Mouse (Mus musculus) liver, adult 2 months (tissue): ENCODE measurements around the gene Hist1h2bb. TPM values are rescaled to one million over a fixed set of nuclear protein-coding genes. Genes with fewer than 3 reads are reported as not detected.
A peak's percentile ranks its signal among the peaks of the same experiment; 100 is the strongest.
"Not testable (repeated sequence)": the region's sequence is repeated elsewhere in the genome, so short reads cannot be mapped to it uniquely, and the experiment has no call there.

Source experiments
- DNase-seq: peaks from one replicate; pipeline ENCODE4 v3.0.0-alpha.2; 2011; ENCODE audit warnings: low read depth, low spot score; ENCODE audit errors: extremely low read depth
- H3K27ac ChIP-seq: fragments of 200-500 bp; replicated peaks from 2 replicates; pipeline ENCODE4 v1.5.1; 2012; ENCODE audit warnings: low read depth, mild to moderate bottlenecking, control low read depth, inconsistent platforms, low read length; ENCODE audit not compliant: insufficient read depth
- H3K27me3 ChIP-seq: fragments of 200-500 bp; 2 replicates; pipeline ENCODE4 v1.6.1; 2012; ENCODE audit warnings: mild to moderate bottlenecking, moderate library complexity, low read length, inconsistent platforms; ENCODE audit not compliant: control insufficient read depth, insufficient read depth
- H3K36me3 ChIP-seq: fragments of 200-500 bp; 2 replicates; pipeline ENCODE4 v1.6.1; 2012; ENCODE audit warnings: low read length, inconsistent platforms; ENCODE audit not compliant: control insufficient read depth, insufficient read depth
- H3K4me1 ChIP-seq: fragments of 200-500 bp; 2 replicates; pipeline ENCODE4 v1.6.1; 2011; ENCODE audit warnings: low read length; ENCODE audit not compliant: control insufficient read depth, insufficient read depth
- H3K4me3 ChIP-seq: fragments of 200-500 bp; 2 replicates; pipeline ENCODE4 v1.5.1; 2011; ENCODE audit warnings: low read depth, mild to moderate bottlenecking, control low read depth, low read length, moderate library complexity; ENCODE audit not compliant: insufficient read depth
- H3K79me2 ChIP-seq: fragments of 200-500 bp; 2 replicates; pipeline ENCODE4 v1.6.1; 2012; ENCODE audit warnings: inconsistent platforms, mild to moderate bottlenecking, low read length, moderate library complexity; ENCODE audit not compliant: control insufficient read depth, insufficient read depth
- H3K9ac ChIP-seq: fragments of 200-500 bp; 2 replicates; pipeline ENCODE4 v1.6.1; 2012; ENCODE audit warnings: low read depth, mild to moderate bottlenecking, control low read depth, inconsistent platforms, low read length
- CTCF ChIP-seq: fragments of 200-500 bp; IDR thresholded peaks from 2 replicates; pipeline ENCODE4 v1.5.1; 2011; ENCODE audit warnings: low read depth, low read length, control low read depth
- POLR2A ChIP-seq: fragments of 200-500 bp; IDR thresholded peaks from 2 replicates; pipeline ENCODE4 v1.6.1; 2011; ENCODE audit warnings: low read length, control low read depth; ENCODE audit not compliant: insufficient read depth; ENCODE audit errors: extremely low read depth
- WGBS: fragments of 180-500 bp; shearing (Covaris S2); methylation state at CpG from one replicate; pipeline ENCODE4 v1.1.7; 2018; 5-methylcytosine and 5-hydroxymethylcytosine counted together
- polyA plus RNA-seq: library from polyadenylated mRNA; depleted of rRNA; stranded (reverse); fragments of >200 nt; gene quantifications from 2 replicates; pipeline ENCODE4 v1.2.3, GENCODE M21; 2012
- total RNA-seq: library from RNA; depleted of rRNA; stranded (reverse); fragments of >200 nt; gene quantifications from 2 replicates; pipeline ENCODE4 v1.2.3, GENCODE M21; 2014

Hist1h2bb gene
- total and polyA plus RNA-seq, 2 experiments: 0.55 to 41.9 TPM

GRCm38 (mm10) chr13:23708654-23709053 is 37.9 kb upstream of the Hist1h2bb start:
- no peak overlapping the region for H3K4me3 ChIP-seq
- H3K9ac ChIP-seq: no peak overlapping the region
- H3K4me1 ChIP-seq: peaks cover 17% of the 10 kb centered on the region
- H3K36me3 ChIP-seq: peaks cover 14% of the 10 kb centered on the region; the same call in 1 of the 2 replicates
- WGBS: 32% methylated on average over 4 of the region's 4 CpGs
- no peaks in the 10 kb centered on the region for H3K27me3 ChIP-seq
- peak overlapping the region; percentile 10; the same call in 1 of the 2 replicates for H3K27ac ChIP-seq
- TF ChIP-seq POLR2A: no peak
- peak; percentile 47 for DNase-seq
- H3K79me2 ChIP-seq: no peaks in the 10 kb centered on the region

GRCm38 (mm10) chr13:23709714-23710373 is 36.7 kb upstream of the Hist1h2bb start:
- Histone ChIP-seq H3K36me3 (peaks cover 6% of the 10 kb centered on the region; the same call in 1 of the 2 replicates), H3K4me3 (peak overlapping the region; percentile 81), H3K27me3 (no peaks in the 10 kb centered on the region), H3K27ac (peak overlapping the region; percentile 93), H3K9ac (peak overlapping the region; percentile 92), H3K79me2 (no peaks in the 10 kb centered on the region), H3K4me1 (peaks cover 25% of the 10 kb centered on the region)
- TF ChIP-seq POLR2A (no peak), CTCF (no peak)
- DNase-seq: peak; percentile 94
- WGBS: 7% methylated on average over 15 of the region's 15 CpGs

- Histone ChIP-seq H3K4me3 (peak within 1 kb of the TSS; percentile 81), H3K36me3 (no peaks in the 10 kb centered on the region; the same call in 1 of the 2 replicates), H3K4me1 (peaks cover 25% of the 10 kb centered on the region), H3K9ac (peak within 1 kb of the TSS; percentile 92), H3K79me2 (no peaks in the 10 kb centered on the region), H3K27me3 (no peaks in the 10 kb centered on the region), H3K27ac (peak within 1 kb of the TSS; percentile 93)
- peak; percentile 53; the same call in 1 of the 2 replicates for TF ChIP-seq POLR2A
- TF ChIP-seq CTCF: no peak
- WGBS: under 1% methylated on average over 17 of the region's 17 CpGs
- peak; percentile 74 for DNase-seq
These were observed 36.0 kb upstream of the Hist1h2bb start, which contains the start of gene Hfe for GRCm38 (mm10) chr13:23710374-23711089. Hfe (minus strand) TSS chr13:23710854.

GRCm38 (mm10) chr13:23716261-23717042 is 30.1 kb upstream of the Hist1h2bb start:
- WGBS: 77% methylated on average over 5 of the region's 5 CpGs
- TF ChIP-seq POLR2A (no peak), CTCF (no peak)
- Histone ChIP-seq H3K27me3 (no peaks in the 10 kb centered on the region), H3K4me1 (peaks cover 12% of the 10 kb centered on the region; the same call in 1 of the 2 replicates), H3K79me2 (no peaks in the 10 kb centered on the region), H3K36me3 (no peaks in the 10 kb centered on the region), H3K9ac (no peak overlapping the region), H3K4me3 (no peak overlapping the region), H3K27ac (no peak overlapping the region)
- peak; percentile 58 for DNase-seq

DNA sequence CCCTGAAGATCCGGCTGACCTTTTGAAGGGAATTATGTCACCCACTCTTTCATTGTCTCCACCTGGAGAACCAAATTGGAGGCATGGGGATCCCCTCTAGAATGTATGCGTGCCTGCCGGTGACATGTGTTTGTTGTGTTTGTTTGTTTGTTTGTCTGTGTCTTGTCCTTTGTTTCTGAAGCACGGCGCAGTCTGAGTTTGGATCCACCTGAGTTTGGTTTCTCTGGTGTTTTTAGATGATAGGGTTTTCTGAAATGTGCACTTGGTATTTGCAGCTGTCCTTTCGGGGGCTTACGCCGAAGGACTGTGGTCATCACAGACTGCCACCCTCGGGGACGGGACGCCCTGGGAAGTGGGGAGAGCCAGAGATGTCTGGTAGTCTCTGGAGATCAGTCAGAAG is 29.4 kb upstream of the Hist1h2bb start:
- no peak overlapping the region for H3K9ac ChIP-seq
- no peak for TF ChIP-seq CTCF
- TF ChIP-seq POLR2A: no peak
- H3K36me3 ChIP-seq: no peaks in the 10 kb centered on the region
- H3K27me3 ChIP-seq: no peaks in the 10 kb centered on the region
- DNase-seq: no peak
- WGBS: 64% methylated on average over 11 of the region's 11 CpGs
- H3K4me3 ChIP-seq: no peak overlapping the region
- peak overlapping the region; percentile 36 for H3K27ac ChIP-seq
- peaks cover 12% of the 10 kb centered on the region; the same call in 1 of the 2 replicates for H3K4me1 ChIP-seq
- no peaks in the 10 kb centered on the region for H3K79me2 ChIP-seq

- not testable (repeated sequence) for H3K27me3 ChIP-seq, H3K36me3 ChIP-seq, H3K9ac ChIP-seq, H3K4me3 ChIP-seq, H3K79me2 ChIP-seq
- 11% methylated on average over 2 of the region's 2 CpGs for WGBS
- H3K27ac ChIP-seq: peak overlapping the region; percentile 36
- H3K4me1 ChIP-seq: peaks cover 12% of the 10 kb centered on the region; the same call in 1 of the 2 replicates
- peak; percentile 68 for DNase-seq
These were observed 28.8 kb upstream of the Hist1h2bb start for GRCm38 (mm10) chr13:23717593-23718245.
